Mouse (Mus musculus) liver, embryonic 14 days (tissue): ENCODE results near the gene Cgnl1. TPM values are rescaled to one million over a fixed set of nuclear protein-coding genes. Genes with fewer than 3 reads are reported as not detected.

ENCODE experiments used
- polyA plus RNA-seq: library from polyadenylated mRNA; depleted of rRNA; stranded (reverse); fragments of >200 nt; gene quantifications from 2 replicates; pipeline ENCODE4 v1.2.3, GENCODE M21; 2012; rRNA removed

Gene Cgnl1
- polyA plus RNA-seq: 1.9 and 2.2 TPM in 2 replicates

DNA sequence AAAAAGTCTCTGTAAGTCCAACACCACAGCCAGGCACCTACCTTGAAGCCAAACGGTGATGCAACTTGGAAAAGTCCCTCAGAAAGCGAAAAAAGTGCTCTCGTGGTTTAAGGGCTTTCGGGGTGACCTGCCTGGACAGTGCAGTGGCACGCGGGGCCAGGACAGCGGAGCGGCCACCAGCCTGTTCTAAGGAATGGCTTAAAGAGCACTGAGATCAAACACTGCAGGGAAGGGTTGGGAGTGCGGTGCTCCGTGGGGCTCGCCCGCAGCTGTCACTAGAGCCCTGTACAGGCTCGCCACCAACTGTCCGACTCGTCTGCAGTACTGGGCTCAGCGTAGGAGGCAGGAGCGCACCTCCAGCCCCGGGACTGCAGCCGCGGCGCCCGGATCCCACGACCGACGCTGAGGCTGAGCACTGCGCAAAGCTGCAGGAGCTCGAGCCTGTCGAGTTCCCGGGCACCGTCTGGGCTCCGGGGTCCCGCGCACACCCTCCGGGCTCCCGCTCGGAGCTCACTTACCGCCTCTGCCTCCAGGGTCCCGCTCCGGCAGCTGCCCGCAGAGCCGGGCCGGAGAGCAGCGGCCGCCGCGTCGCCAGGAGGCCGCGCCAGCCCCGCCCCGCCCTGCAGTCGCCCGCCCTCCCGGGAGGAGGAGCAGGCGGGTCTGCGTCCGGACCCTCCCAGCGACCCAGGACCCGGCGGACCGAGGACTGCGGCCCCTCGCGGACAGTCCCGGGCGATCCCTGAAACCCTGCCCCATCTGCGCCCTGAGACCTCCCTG lies at the start of gene Cgnl1:
TSS of gene Cgnl1 (minus strand) at position 612 of the 777 bp plus-strand sequence.

DNA sequence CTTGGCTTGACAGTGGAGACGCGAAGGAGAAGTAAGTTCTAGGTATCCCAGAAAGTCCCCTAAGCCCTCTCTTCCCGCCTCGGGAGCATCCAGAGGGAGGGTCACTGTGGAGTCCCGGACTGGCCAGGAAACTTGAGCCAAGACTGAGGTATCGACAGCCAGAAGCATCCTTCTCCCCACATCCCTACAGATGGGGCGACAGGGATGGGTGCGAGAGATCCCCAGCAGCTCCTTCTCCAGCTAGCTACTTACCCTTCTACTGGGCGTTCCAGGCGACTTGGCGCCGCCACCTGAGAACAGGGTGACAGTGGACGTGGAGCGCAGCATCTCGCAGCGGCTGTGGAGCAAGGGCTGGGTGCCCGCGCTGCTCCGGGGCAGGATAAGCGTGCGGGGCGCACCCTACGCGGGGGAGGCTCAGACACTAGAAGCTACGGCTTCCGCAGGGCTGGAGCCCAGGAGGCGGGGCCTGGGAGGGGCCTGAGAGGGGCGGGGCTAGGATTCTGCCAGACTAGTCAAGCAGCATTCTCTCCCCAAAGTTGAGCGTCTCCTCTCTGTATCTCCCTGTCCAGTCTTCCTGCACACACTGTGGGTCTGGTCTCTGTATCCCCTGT lies 179.4 kb downstream of the Cgnl1 start, which contains the start of gene Myzap:
TSS of gene Myzap (minus strand) at position 423 of the 611 bp plus-strand sequence.

Other genes starting within 250 kb of the Cgnl1 start
- gene Myzap, start 179.2 kb downstream of the Cgnl1 start, polyA plus RNA-seq: 2.3 and 2.6 TPM in 2 replicates